Mouse (Mus musculus) thymus, adult 2 months (tissue): ENCODE data around the gene Paip2b.

Experiments
- CTCF ChIP-seq: fragments of 200-500 bp; IDR thresholded peaks from 2 replicates; pipeline ENCODE4 v1.5.1; 2012; ENCODE audit warnings: mild to moderate bottlenecking, control low read depth, low read length, moderate library complexity, borderline replicate concordance; ENCODE audit not compliant: control insufficient read depth, poor library complexity, insufficient read depth; ENCODE audit errors: extremely low read depth
- POLR2A ChIP-seq: fragments of 200-500 bp; IDR thresholded peaks from 2 replicates; pipeline ENCODE4 v1.6.1; 2012; ENCODE audit warnings: mild to moderate bottlenecking, low read length, control low read depth, moderate library complexity; ENCODE audit not compliant: control insufficient read depth, poor library complexity, insufficient read depth; ENCODE audit errors: extremely low read depth

- TF ChIP-seq POLR2A (no peak), CTCF (no peak)
These were observed 5.3 kb upstream of the Paip2b start for GRCm38 (mm10) chr6:83836826-83837225.
